Mouse (Mus musculus) CH12.LX (cell line): ENCODE measurements around the gene Tmem165. TPM values are rescaled to one million over a fixed set of nuclear protein-coding genes. Genes with fewer than 3 reads are reported as not detected.

Experiments
- DNase-seq: peaks from one replicate; pipeline ENCODE4 v3.0.0-alpha.2; 2013; ENCODE audit errors: extremely low read depth
- H3K27ac ChIP-seq: 2 replicates; pipeline ENCODE4 v1.5.1; 2012; ENCODE audit warnings: low read depth, mild to moderate bottlenecking, control low read depth, moderate library complexity; ENCODE audit not compliant: insufficient read depth
- H3K27me3 ChIP-seq: replicated peaks from 2 replicates; pipeline ENCODE3; 2012; ENCODE audit warnings: inconsistent platforms
- H3K36me3 ChIP-seq, 2 experiments: replicated peaks in 1 of 2; 2 replicates each; pipeline versions ENCODE3 to v1.6.1; 2012; ENCODE audit warnings: inconsistent platforms in 1 of 2, low read length in 1 of 2, mild to moderate bottlenecking in 1 of 2, mixed read lengths in 1 of 2, moderate library complexity in 1 of 2; ENCODE audit not compliant: control insufficient read depth in 1 of 2, insufficient read depth in 1 of 2
- H3K4me1 ChIP-seq, 2 experiments: 2 replicates each; pipeline ENCODE4 v1.6.1; 2012; ENCODE audit warnings: inconsistent platforms in 1 of 2, moderate library complexity in 1 of 2; ENCODE audit not compliant: insufficient read depth in 2 of 2, control insufficient read depth in 1 of 2
- H3K4me2 ChIP-seq: 2 replicates; pipeline ENCODE4 v1.6.1; 2012; ENCODE audit warnings: low read depth, mild to moderate bottlenecking, control low read depth; ENCODE audit not compliant: poor library complexity, insufficient read depth, severe bottlenecking
- H3K4me3 ChIP-seq, 3 experiments: fragments of 150-350 bp in 1 of 3; sonication (generic) in 1 of 3; replicated peaks in 1 of 3; 2 replicates each; pipeline versions ENCODE3 to v1.5.1; 2011 to 2012; ENCODE audit warnings: low read depth in 2 of 3, low read length in 2 of 3, mild to moderate bottlenecking in 2 of 3, moderate library complexity in 2 of 3, control low read depth in 1 of 3, improper control_type of control experiment in 1 of 3, inconsistent platforms in 1 of 3, mixed read lengths in 1 of 3; ENCODE audit not compliant: poor library complexity in 1 of 3
- H3K79me2 ChIP-seq: replicated peaks from 2 replicates; pipeline ENCODE4 v1.6.1; 2012; ENCODE audit warnings: mild to moderate bottlenecking, moderate library complexity; ENCODE audit not compliant: control insufficient read depth, poor library complexity, insufficient read depth, severe bottlenecking; ENCODE audit errors: extremely low read depth
- H3K9ac ChIP-seq: 2 replicates; pipeline ENCODE4 v1.6.1; 2012; ENCODE audit warnings: low read depth, mild to moderate bottlenecking, control low read depth, moderate library complexity; ENCODE audit not compliant: insufficient read depth
- H3K9me3 ChIP-seq: replicated peaks from 2 replicates; pipeline ENCODE3; 2012; ENCODE audit warnings: low read length, inconsistent platforms, mixed read lengths
- CHD1 ChIP-seq: IDR thresholded peaks from 2 replicates; pipeline ENCODE4 v1.6.1; 2012; ENCODE audit warnings: low read depth, low read length, improper control_type of control experiment, inconsistent platforms
- ELF1 ChIP-seq: IDR thresholded peaks from 2 replicates; pipeline ENCODE4 v1.6.1; 2014; ENCODE audit warnings: low read depth, mild to moderate bottlenecking, inconsistent platforms, low read length, improper control_type of control experiment
- EP300 ChIP-seq: IDR thresholded peaks from 2 replicates; pipeline ENCODE4 v1.6.1; 2011; ENCODE audit warnings: low read length, improper control_type of control experiment
- ETS1 ChIP-seq: conservative IDR thresholded peaks from 2 replicates; pipeline ENCODE4 v1.6.1; 2012; ENCODE audit warnings: low read depth, mild to moderate bottlenecking, inconsistent platforms, low read length, improper control_type of control experiment, moderate library complexity
- GABPA ChIP-seq: IDR thresholded peaks from 2 replicates; pipeline ENCODE4 v1.6.1; 2012; ENCODE audit warnings: low read depth, low read length, improper control_type of control experiment, inconsistent platforms; ENCODE audit not compliant: insufficient replicate concordance
- JUN ChIP-seq: IDR thresholded peaks from 2 replicates; pipeline ENCODE4 v1.6.1; 2011; ENCODE audit warnings: low read depth, mild to moderate bottlenecking, low read length, improper control_type of control experiment, moderate library complexity; ENCODE audit not compliant: insufficient read depth
- KAT2A ChIP-seq: IDR thresholded peaks from 2 replicates; pipeline ENCODE4 v1.6.1; 2012; ENCODE audit warnings: low read length, improper control_type of control experiment, inconsistent platforms; ENCODE audit not compliant: insufficient replicate concordance
- MAFK ChIP-seq: IDR thresholded peaks from 2 replicates; pipeline ENCODE4 v1.6.1; 2011; ENCODE audit warnings: low read length, improper control_type of control experiment; ENCODE audit not compliant: insufficient replicate concordance
- MAX ChIP-seq: IDR thresholded peaks from 2 replicates; pipeline ENCODE4 v1.6.1; 2011; ENCODE audit warnings: low read length, improper control_type of control experiment
- MAZ ChIP-seq: IDR thresholded peaks from 2 replicates; pipeline ENCODE4 v1.6.1; 2012; ENCODE audit warnings: low read depth, mild to moderate bottlenecking, inconsistent platforms, low read length, improper control_type of control experiment, moderate library complexity
- MEF2A ChIP-seq: IDR thresholded peaks from 2 replicates; pipeline ENCODE4 v1.6.1; 2014; ENCODE audit warnings: low read depth, mild to moderate bottlenecking, inconsistent platforms, low read length, improper control_type of control experiment, borderline replicate concordance
- MYC ChIP-seq: IDR thresholded peaks from 2 replicates; pipeline ENCODE4 v1.6.1; 2011; ENCODE audit warnings: low read depth, mild to moderate bottlenecking, improper control_type of control experiment, low read length
- NRF1 ChIP-seq: IDR thresholded peaks from 2 replicates; pipeline ENCODE4 v1.6.1; 2014; ENCODE audit warnings: low read depth, mild to moderate bottlenecking, inconsistent platforms, low read length, improper control_type of control experiment, moderate library complexity
- PAX5 ChIP-seq: IDR thresholded peaks from 2 replicates; pipeline ENCODE4 v1.6.1; 2012; ENCODE audit warnings: low read length, inconsistent platforms, mixed read lengths
- POLR2A ChIP-seq: IDR thresholded peaks from 2 replicates; pipeline ENCODE4 v1.6.1; 2011; ENCODE audit warnings: low read depth, mild to moderate bottlenecking, improper control_type of control experiment, low read length
- POLR2AphosphoS2 ChIP-seq: IDR thresholded peaks from 2 replicates; pipeline ENCODE4 v1.6.1; 2011; ENCODE audit warnings: low read depth, low read length, improper control_type of control experiment
- RCOR1 ChIP-seq: conservative IDR thresholded peaks from 2 replicates; pipeline ENCODE4 v1.6.1; 2012; ENCODE audit warnings: low read depth, mild to moderate bottlenecking, inconsistent platforms, low read length, improper control_type of control experiment
- SMC3 ChIP-seq: IDR thresholded peaks from 2 replicates; pipeline ENCODE4 v1.6.1; 2011; ENCODE audit warnings: low read depth, low read length, improper control_type of control experiment
- TCF12 ChIP-seq: IDR thresholded peaks from 2 replicates; pipeline ENCODE4 v1.6.1; 2014; ENCODE audit warnings: low read depth, mild to moderate bottlenecking, inconsistent platforms, low read length, improper control_type of control experiment
- UBTF ChIP-seq: IDR thresholded peaks from 2 replicates; pipeline ENCODE4 v1.6.1; 2012; ENCODE audit warnings: low read depth, mild to moderate bottlenecking, inconsistent platforms, low read length, improper control_type of control experiment, moderate library complexity
- USF2 ChIP-seq: conservative IDR thresholded peaks from 2 replicates; pipeline ENCODE4 v1.6.1; 2011; ENCODE audit warnings: low read depth, low read length, improper control_type of control experiment
- ZC3H11A ChIP-seq: IDR thresholded peaks from 2 replicates; pipeline ENCODE4 v1.6.1; 2012; ENCODE audit warnings: low read depth, mild to moderate bottlenecking, inconsistent platforms, low read length, improper control_type of control experiment
- ZNF384 ChIP-seq: IDR thresholded peaks from 2 replicates; pipeline ENCODE4 v1.6.1; 2012; ENCODE audit warnings: low read depth, low read length, improper control_type of control experiment, inconsistent platforms
- dilution Hi-C: fragments of 300-500 bp; cut with MboI; formaldehyde crosslinking; loops from 2 replicates; pipeline ENCODE4 v1.14.3; 2020; ENCODE audit warnings: low sequenced_read_pairs; ENCODE audit not compliant: extremely low pct_unique_long_range_greater_than_20kb, extremely low pct_ligation_motif_present
- in situ Hi-C: fragments of 300-500 bp; cut with MboI; formaldehyde crosslinking; loops from 3 replicates; pipeline ENCODE4 v1.14.3; 2019; ENCODE audit warnings: low sequenced_read_pairs, low pct_ligation_motif_present, low pct_unique_long_range_greater_than_20kb, mixed read lengths
- polyA plus RNA-seq: library from polyadenylated mRNA; unstranded; fragments of >175 nt; gene quantifications from 2 replicates; pipeline ENCODE4 v1.2.1, GENCODE M21; 2012; ENCODE audit warnings: low read depth; ENCODE audit not compliant: insufficient read length
- total RNA-seq, 2 experiments: library from RNA; depleted of rRNA; stranded (reverse); fragments of 300-350 nt in 1 of 2; fragments of >200 nt in 1 of 2; gene quantifications; 2 replicates each; pipeline ENCODE4 v1.2.3; 2012 to 2014

Gene Tmem165
- total and polyA plus RNA-seq, 3 experiments, result 64.2 to 144 (median 96.2) TPM

GRCm38 (mm10) chr5:76176411-76176810 is 7.3 kb upstream of the Tmem165 start:
- Histone ChIP-seq H3K79me2 (no peaks in the 10 kb centered on the region), H3K27me3 (no peaks in the 10 kb centered on the region), H3K9me3 (no peaks in the 10 kb centered on the region), H3K9ac (no peak overlapping the region), H3K27ac (no peak overlapping the region), H3K36me3 (no peaks in the 10 kb centered on the region), H3K4me2 (no peak overlapping the region), H3K4me3 (no peak overlapping the region), H3K4me1 (no peaks in the 10 kb centered on the region)
- dilution Hi-C loops, result no loop called here
- no peak for DNase-seq
- in situ Hi-C loops, result no loop called here
- TF ChIP-seq UBTF (no peak), MYC (no peak), PAX5 (no peak), MEF2A (no peak), JUN (no peak), EP300 (no peak), MAZ (no peak), ELF1 (no peak), ZC3H11A (no peak), CHD1 (no peak)

- no peak overlapping the region for H3K4me3 ChIP-seq
- no peak overlapping the region for H3K4me2 ChIP-seq
- H3K4me1 ChIP-seq, result no peaks in the 10 kb centered on the region
- H3K9ac ChIP-seq, result no peak overlapping the region
- in situ Hi-C loops (no loop called here), dilution Hi-C loops (no loop called here)
- no peaks in the 10 kb centered on the region for H3K27me3 ChIP-seq
- no peaks in the 10 kb centered on the region for H3K36me3 ChIP-seq
- H3K79me2 ChIP-seq, result no peaks in the 10 kb centered on the region
- no peak overlapping the region for H3K27ac ChIP-seq
- no peaks in the 10 kb centered on the region for H3K9me3 ChIP-seq
- DNase-seq, result no peak
- TF ChIP-seq JUN (no peak), ZNF384 (no peak), ETS1 (no peak), NRF1 (no peak), KAT2A (no peak)
Measured at GRCm38 (mm10) chr5:76176841-76177240, 6.8 kb upstream of the Tmem165 start.

- DNase-seq, result no peak
- in situ Hi-C loops, result no loop called here
Measured at GRCm38 (mm10) chr5:76177664-76178063, 6.0 kb upstream of the Tmem165 start.

More at GRCm38 (mm10) chr5:76177664-76178063, 6.0 kb upstream of the Tmem165 start:
- dilution Hi-C loops, result no loop called here
- Histone ChIP-seq H3K9me3 (no peaks in the 10 kb centered on the region), H3K4me2 (no peak overlapping the region), H3K27ac (no peak overlapping the region), H3K9ac (no peak overlapping the region), H3K4me1 (no peaks in the 10 kb centered on the region), H3K36me3 (no peaks in the 10 kb centered on the region), H3K27me3 (peaks cover 5% of the 10 kb centered on the region), H3K4me3 (no peak overlapping the region), H3K79me2 (no peaks in the 10 kb centered on the region)
- TF ChIP-seq POLR2A (no peak), NRF1 (no peak), PAX5 (no peak), MAFK (no peak), MAX (no peak), GABPA (no peak), MYC (no peak), MAZ (no peak), TCF12 (no peak), USF2 (no peak), SMC3 (no peak), CHD1 (no peak), RCOR1 (no peak), POLR2AphosphoS2 (no peak), KAT2A (no peak)
